Comparison of ENCODE assay signal across 9 mouse cellular contexts in the genomic region with DNA sequence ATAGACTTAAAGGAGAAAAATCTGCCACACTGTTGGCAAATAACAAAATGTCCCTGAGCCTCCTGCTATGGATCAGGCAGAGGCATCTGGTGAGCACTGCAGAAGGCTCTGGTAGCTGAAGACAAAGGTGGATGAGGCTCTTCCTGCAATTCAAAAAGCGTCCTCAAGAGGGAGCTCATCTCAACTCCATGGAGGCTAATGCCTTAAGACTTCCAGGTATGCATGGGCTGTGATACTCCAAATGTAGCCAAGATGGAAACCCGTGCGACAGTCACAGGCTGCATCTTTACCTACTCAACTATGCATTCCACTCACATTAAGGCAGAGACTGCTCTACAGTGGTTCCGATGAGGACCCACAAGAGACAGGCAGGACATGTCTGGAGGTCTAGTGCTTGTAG.
DNase-seq lines count a peak whose midpoint lies in the region; ATAC-seq and TF ChIP-seq lines count a peak whose summit lies in the region.
"Had no signal": no experiment of that assay in that cellular context is flagged by ENCODE, and none has a peak within 500 bp of the region (broad histone marks: within the 10 kb centered on the region; RNA-seq: fewer than 3 reads in every experiment).

No protein-coding gene starts in this region.

- DNase-seq in kidney, adult 18-20 months = peak; percentile 76
- DNase-seq in adrenal gland, adult 2 months = peak; percentile 44
- DNase-seq in embryo, embryonic 10 days (ENCODE audit: low spot score) = peak; percentile 76
- peak; percentile 60 to 75 for DNase-seq in heart, postnatal 36 days
- peak; percentile 79 to 88 for DNase-seq in left cerebral cortex, adult 18-20 months (ENCODE audit: low spot score in 2 of 2)
- peak; percentile 83 for DNase-seq in thymus, adult 2 months

- TF ChIP-seq POLR2A in thymus, adult 2 months (IDR thresholded peaks at IDR 0.05; ENCODE audit: control insufficient read depth, extremely low read depth, insufficient read depth, low read length, poor library complexity) = no peak

- H3K27ac ChIP-seq in kidney, embryonic 14.5 days (ENCODE audit: low read depth, low read length) = no peak overlapping the region
- no peak overlapping the region for H3K27ac ChIP-seq in midbrain, embryonic 15.5 days
- H3K27ac ChIP-seq in thymus, adult 2 months (ENCODE audit: control insufficient read depth, insufficient read depth, low read length) = no peak overlapping the region
- H3K27ac ChIP-seq: embryonic facial prominence, embryonic 15.5 days had no signal

- no peak for ATAC-seq in kidney, embryonic 14.5 days (ENCODE audit: low FRiP score, low TSS enrichment)
- 0 out of 2 replicates have a peak, but pooled peaks have one; percentile 58 for ATAC-seq in midbrain, embryonic 15.5 days (replicated peaks)

- no peak overlapping the region for H3K4me3 ChIP-seq in kidney, embryonic 14.5 days (ENCODE audit: low read length)
- H3K4me3 ChIP-seq in midbrain, embryonic 15.5 days = no peak overlapping the region
- no peak overlapping the region for H3K4me3 ChIP-seq in thymus, adult 2 months (ENCODE audit: control insufficient read depth, insufficient read depth, low read length)
- H3K4me3 ChIP-seq: embryonic facial prominence, embryonic 15.5 days had no signal

- no peak overlapping the region for H3K9ac ChIP-seq in kidney, embryonic 14.5 days (ENCODE audit: low read depth, low read length)
- no peak overlapping the region for H3K9ac ChIP-seq in midbrain, embryonic 15.5 days
- H3K9ac ChIP-seq: embryonic facial prominence, embryonic 15.5 days had no signal

- 56% methylated on average over 4 of the region's 4 CpGs for WGBS in kidney, embryonic 14.5 days
- WGBS in midbrain, embryonic 15.5 days = 50% methylated on average over 4 of the region's 4 CpGs
- WGBS in thymus, adult 2 months = 68% methylated on average over 4 of the region's 4 CpGs

- no peaks in the 10 kb centered on the region for H3K27me3 ChIP-seq in kidney, embryonic 14.5 days (ENCODE audit: control insufficient read depth, insufficient read depth, low read length)
- H3K27me3 ChIP-seq in midbrain, embryonic 15.5 days (replicated peaks) = no peaks in the 10 kb centered on the region
- H3K27me3 ChIP-seq in thymus, adult 2 months (ENCODE audit: control insufficient read depth, insufficient read depth, low read length) = no peaks in the 10 kb centered on the region
- H3K27me3 ChIP-seq: embryonic facial prominence, embryonic 15.5 days had no signal

- TF ChIP-seq CTCF in thymus, adult 2 months (IDR thresholded peaks at IDR 0.05; ENCODE audit: borderline replicate concordance, control insufficient read depth, extremely low read depth, insufficient read depth, low read length, poor library complexity) = no peak

- no peak overlapping the region for H3K4me2 ChIP-seq in kidney, embryonic 14.5 days (replicated peaks; ENCODE audit: low read depth, low read length)
- no peak overlapping the region for H3K4me2 ChIP-seq in midbrain, embryonic 15.5 days
- H3K4me2 ChIP-seq: embryonic facial prominence, embryonic 15.5 days had no signal

- no peaks in the 10 kb centered on the region for H3K36me3 ChIP-seq in kidney, embryonic 14.5 days (ENCODE audit: control insufficient read depth, insufficient read depth, low read length)
- no peaks in the 10 kb centered on the region for H3K36me3 ChIP-seq in midbrain, embryonic 15.5 days (replicated peaks)
- peaks cover 5% of the 10 kb centered on the region for H3K36me3 ChIP-seq in thymus, adult 2 months (ENCODE audit: control insufficient read depth, insufficient read depth, low read length)

- intact Hi-C loops in heart, postnatal 36 days (cut with DNase I) = loop anchor here (1.0 kb wide), 1 partner anchor 172 kb away; no protein-coding TSS in a partner anchor

- no peaks in the 10 kb centered on the region for H3K9me3 ChIP-seq in kidney, embryonic 14.5 days (ENCODE audit: control insufficient read depth, low read length)
- no peaks in the 10 kb centered on the region for H3K9me3 ChIP-seq in midbrain, embryonic 15.5 days
- H3K9me3 ChIP-seq: embryonic facial prominence, embryonic 15.5 days had no signal

- no peaks in the 10 kb centered on the region for H3K4me1 ChIP-seq in kidney, embryonic 14.5 days (ENCODE audit: control insufficient read depth, insufficient read depth, low read length)
- H3K4me1 ChIP-seq in midbrain, embryonic 15.5 days = no peaks in the 10 kb centered on the region
- peaks cover 34% of the 10 kb centered on the region for H3K4me1 ChIP-seq in thymus, adult 2 months (replicated peaks; ENCODE audit: control insufficient read depth, insufficient read depth, low read length)
- H3K4me1 ChIP-seq: embryonic facial prominence, embryonic 15.5 days had no signal
